Mouse (Mus musculus) brain, embryonic 18.5 days (tissue): ENCODE measurements around the gene Rassf10.

Source experiments
- DNase-seq: peaks from one replicate; pipeline ENCODE4 v3.0.0-alpha.2; 2012; ENCODE audit warnings: low read depth, low spot score

The Rassf10 gene

GRCm38 (mm10) chr7:112957630-112958029 lies 3.9 kb downstream of the Rassf10 start:
- DNase-seq = no peak

GRCm38 (mm10) chr7:112966382-112966781 lies 12.6 kb downstream of the Rassf10 start:
- no peak for DNase-seq

- DNase-seq = no peak
Measured at GRCm38 (mm10) chr7:112966786-112967185, 13.0 kb downstream of the Rassf10 start.

- no peak for DNase-seq
Measured at GRCm38 (mm10) chr7:112983316-112983715, 29.6 kb downstream of the Rassf10 start.

GRCm38 (mm10) chr7:112984704-112985577 lies 31.2 kb downstream of the Rassf10 start:
- DNase-seq = no peak

GRCm38 (mm10) chr7:112985578-112985949 lies 31.8 kb downstream of the Rassf10 start:
- no peak for DNase-seq

- DNase-seq = no peak
Measured at GRCm38 (mm10) chr7:112992928-112993327, 39.2 kb downstream of the Rassf10 start.

GRCm38 (mm10) chr7:113003565-113004255 lies 49.9 kb downstream of the Rassf10 start:
- DNase-seq = no peak

- DNase-seq = no peak
Measured at GRCm38 (mm10) chr7:113005726-113006125, 52.0 kb downstream of the Rassf10 start.
